Mouse (Mus musculus) thymus, adult 18-20 months (tissue): Measurements from ENCODE around the gene Hps4.

Experiments used
- DNase-seq, 2 experiments: peaks; one replicate each; pipeline ENCODE4 v3.0.0; 2022; ENCODE audit warnings: mixed read lengths in 2 of 2

The Hps4 gene

GRCm38 (mm10) chr5:112367929-112368328 lies 25.0 kb downstream of the Hps4 start:
- DNase-seq: no peak

GRCm38 (mm10) chr5:112368666-112369065 lies 25.8 kb downstream of the Hps4 start:
- DNase-seq: peak in 1 of 2 experiments; percentile 14

- DNase-seq: no peak
These were observed 26.4 kb downstream of the Hps4 start for GRCm38 (mm10) chr5:112369326-112369725.

GRCm38 (mm10) chr5:112370236-112370813 lies 27.4 kb downstream of the Hps4 start:
- no peak for DNase-seq

GRCm38 (mm10) chr5:112371933-112372332 lies 29.1 kb downstream of the Hps4 start:
- DNase-seq: no peak

GRCm38 (mm10) chr5:112376111-112376510 lies 33.2 kb downstream of the Hps4 start:
- no peak for DNase-seq

- DNase-seq: no peak
These were observed 34.5 kb downstream of the Hps4 start for GRCm38 (mm10) chr5:112377380-112377779.

GRCm38 (mm10) chr5:112378716-112379115 lies 35.8 kb downstream of the Hps4 start:
- DNase-seq: no peak

- DNase-seq: no peak
These were observed 38.3 kb downstream of the Hps4 start for GRCm38 (mm10) chr5:112381154-112381553.

- DNase-seq: no peak
These were observed 39.2 kb downstream of the Hps4 start for GRCm38 (mm10) chr5:112382042-112382441.

- no peak for DNase-seq
These were observed 39.9 kb downstream of the Hps4 start for GRCm38 (mm10) chr5:112382641-112383330.

GRCm38 (mm10) chr5:112384805-112385472 lies 42.1 kb downstream of the Hps4 start:
- no peak for DNase-seq

GRCm38 (mm10) chr5:112385973-112386372 lies 43.1 kb downstream of the Hps4 start:
- no peak for DNase-seq

GRCm38 (mm10) chr5:112389352-112389751 lies 46.5 kb downstream of the Hps4 start:
- DNase-seq: no peak

GRCm38 (mm10) chr5:112391002-112391401 lies 48.1 kb downstream of the Hps4 start:
- no peak for DNase-seq

- DNase-seq: no peak
These were observed 48.9 kb downstream of the Hps4 start for GRCm38 (mm10) chr5:112391676-112392323.

- no peak for DNase-seq
These were observed 51.0 kb downstream of the Hps4 start for GRCm38 (mm10) chr5:112393741-112394414.

- no peak for DNase-seq
These were observed 51.5 kb downstream of the Hps4 start for GRCm38 (mm10) chr5:112394415-112394763.

- no peak for DNase-seq
These were observed 52.0 kb downstream of the Hps4 start, which contains the start of gene Asphd2 for GRCm38 (mm10) chr5:112394779-112395443. TSS of gene Asphd2 (minus strand) at chr5:112394866.

- no peak for DNase-seq
These were observed 53.2 kb downstream of the Hps4 start for GRCm38 (mm10) chr5:112396066-112396465.

- no peak for DNase-seq
These were observed 56.4 kb downstream of the Hps4 start for GRCm38 (mm10) chr5:112399284-112399683.

GRCm38 (mm10) chr5:112402437-112402836 lies 59.6 kb downstream of the Hps4 start:
- DNase-seq: no peak
